Mouse (Mus musculus) cerebellum, postnatal 36 days (tissue): Measurements from ENCODE around the gene Gm17660.

ENCODE experiments used
- DNase-seq, 2 experiments: peaks; one replicate each; pipeline ENCODE4 v3.0.0; 2021 to 2022; ENCODE audit warnings: mixed read lengths in 2 of 2

The Gm17660 gene

DNA sequence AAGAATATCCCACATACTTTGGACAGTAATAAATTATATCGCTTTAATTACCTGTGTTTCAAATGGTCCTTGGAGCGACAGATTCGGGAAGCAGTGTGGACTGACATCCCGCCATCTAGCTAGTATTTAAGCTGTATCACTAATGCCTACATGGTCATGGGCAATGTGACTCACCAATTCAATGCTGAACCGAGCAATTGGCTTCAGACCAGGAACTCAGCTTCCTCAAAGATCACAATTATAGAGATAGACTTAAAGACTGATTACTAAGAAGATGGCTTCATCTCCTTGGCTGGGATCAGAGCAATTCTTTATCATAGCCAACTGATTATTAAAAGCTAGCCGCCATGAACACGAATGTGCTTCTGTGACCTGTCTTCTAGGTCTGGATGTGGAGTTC is at the start of gene Gm17660:
Gene Gm17660, minus strand, starts transcription at position 101 of the 400 bp plus-strand sequence.
- no peak for DNase-seq

GRCm38 (mm10) chr5:104126561-104127320 is 49.3 kb upstream of the Gm17660 start:
- DNase-seq: no peak

DNA sequence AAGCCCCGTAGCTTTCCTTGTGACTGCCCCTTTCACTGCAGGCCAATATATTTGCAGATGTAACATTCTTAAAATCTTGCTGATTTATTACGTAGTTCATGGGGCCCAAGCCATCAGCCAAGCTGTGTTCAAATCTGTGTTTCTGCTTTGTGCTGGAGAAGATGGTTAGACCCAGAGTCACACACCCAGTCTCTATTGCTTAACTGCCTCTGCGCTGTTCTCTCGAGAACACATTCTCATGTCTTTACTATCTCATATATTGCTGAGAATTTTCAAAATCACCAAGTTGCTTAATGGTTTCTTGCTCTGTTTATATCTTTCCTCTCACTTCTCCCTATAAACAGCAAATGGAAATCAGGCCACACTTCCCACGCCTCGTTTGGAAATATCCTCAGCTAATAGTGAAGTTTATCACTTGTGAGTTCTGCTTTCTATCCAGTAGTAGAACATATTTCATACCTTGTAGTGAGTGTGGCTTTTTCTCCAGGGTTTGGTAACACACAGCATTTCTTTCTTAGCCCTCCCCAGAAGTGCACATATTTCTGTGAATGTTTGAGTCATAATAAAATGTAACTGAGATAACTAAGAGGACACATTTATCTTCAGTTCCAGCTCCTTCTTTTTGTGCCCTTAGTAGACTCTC is 46.7 kb upstream of the Gm17660 start:
- DNase-seq: no peak

- DNase-seq: no peak
Observed at GRCm38 (mm10) chr5:104115890-104116289, 38.5 kb upstream of the Gm17660 start.

- DNase-seq: peak in 1 of 2 experiments; percentile 25
Observed at GRCm38 (mm10) chr5:104115118-104115517, 37.7 kb upstream of the Gm17660 start.

DNA sequence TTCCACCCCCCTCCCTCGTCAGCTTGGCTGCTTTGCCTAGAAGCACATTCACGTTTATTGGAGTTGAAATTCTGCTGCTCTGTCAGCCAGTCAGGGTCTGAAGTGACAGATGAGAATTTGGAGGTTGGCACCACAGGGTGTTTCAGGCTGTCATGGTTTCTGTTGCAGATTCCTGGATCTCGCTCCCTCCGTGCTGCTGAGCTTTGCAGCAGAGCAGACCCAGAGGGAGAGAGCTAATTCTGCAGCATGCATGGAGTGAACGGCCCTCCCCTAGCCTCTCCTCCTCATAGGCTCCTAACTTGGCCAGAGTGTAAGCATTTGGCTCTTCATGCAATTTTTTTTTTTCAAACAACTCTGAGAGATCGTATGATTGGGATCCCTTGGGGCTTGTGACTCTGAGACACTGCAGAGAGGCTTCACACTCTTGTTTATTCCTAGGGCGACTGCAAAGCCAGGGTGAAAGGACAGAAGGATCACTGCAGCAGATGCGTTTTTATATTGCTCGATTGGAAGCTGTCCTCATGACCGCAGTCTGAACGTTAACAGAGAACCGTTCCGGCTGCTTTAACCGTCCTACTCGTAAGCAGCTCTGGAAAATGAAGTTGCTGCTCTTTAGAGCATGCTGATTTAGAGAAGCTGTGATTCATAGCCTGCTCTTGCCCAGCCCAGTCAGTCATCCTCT is 36.2 kb upstream of the Gm17660 start, which contains the start of gene Sparcl1:
Gene Sparcl1, minus strand, starts transcription at position 243 of the 682 bp plus-strand sequence.
- DNase-seq: peak; percentile 30 to 35

DNA sequence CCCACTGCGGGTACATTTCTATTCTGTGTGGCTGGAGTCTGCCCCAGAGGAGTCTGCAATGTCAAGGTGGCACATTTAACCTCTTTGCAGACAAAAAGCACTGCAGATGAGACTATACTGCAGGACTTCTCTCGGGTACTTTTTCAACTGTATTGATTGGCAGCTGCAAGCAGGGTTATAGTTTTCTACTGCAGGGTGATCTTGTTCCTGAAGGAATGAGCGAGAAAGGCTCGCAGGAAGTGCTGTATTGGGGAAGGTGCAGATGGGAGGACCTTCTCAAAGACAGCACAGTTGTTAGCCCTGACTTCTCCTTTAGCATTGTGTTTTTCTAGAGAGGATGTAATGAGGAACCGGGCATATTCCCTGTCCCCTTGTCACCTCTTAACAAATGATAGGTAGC is 35.1 kb upstream of the Gm17660 start:
- DNase-seq: no peak

DNA sequence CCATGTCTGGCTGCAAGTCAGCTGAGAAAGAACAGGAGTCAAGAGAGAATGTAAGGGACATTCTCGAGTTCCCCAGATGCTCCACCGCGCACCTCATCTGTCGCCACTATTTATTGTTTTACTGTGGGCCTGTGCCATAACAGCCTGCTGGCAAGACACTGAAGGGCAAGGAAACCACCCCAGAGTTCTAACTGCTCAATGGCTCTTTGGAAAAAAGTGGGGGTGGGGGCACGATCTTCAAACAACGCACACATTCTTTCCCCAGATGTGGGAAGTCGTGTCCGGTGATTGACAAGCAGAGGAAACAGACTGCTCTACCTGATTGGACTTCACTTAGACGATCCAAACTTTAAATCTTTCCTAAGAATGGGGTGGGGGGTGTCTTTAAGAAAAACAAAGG is 34.6 kb upstream of the Gm17660 start:
- DNase-seq: no peak

- no peak for DNase-seq
Observed at GRCm38 (mm10) chr5:104110171-104110920, 32.9 kb upstream of the Gm17660 start.

DNA sequence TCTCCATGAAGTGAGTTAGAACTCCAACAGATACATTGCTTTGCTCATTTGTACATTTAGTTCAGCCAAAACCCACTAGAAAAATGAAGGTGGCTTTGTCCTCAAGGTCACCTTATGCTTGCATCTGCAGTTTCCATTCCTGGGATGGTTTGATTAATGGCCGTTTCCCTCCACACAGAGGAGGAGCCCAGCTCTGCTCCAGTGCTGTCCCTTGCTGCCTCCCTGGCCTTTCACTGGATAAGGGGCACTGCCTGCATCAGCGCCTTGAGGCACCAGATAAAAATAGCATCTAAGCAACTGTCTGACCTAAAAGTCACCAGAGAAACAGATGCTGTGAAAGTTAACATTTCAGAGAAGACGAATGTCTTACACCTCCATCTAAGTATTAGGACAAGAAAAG is 32.1 kb upstream of the Gm17660 start:
- DNase-seq: no peak

GRCm38 (mm10) chr5:104108879-104109369 is 31.5 kb upstream of the Gm17660 start:
- DNase-seq: peak; percentile 44 to 53

- no peak for DNase-seq
Observed at GRCm38 (mm10) chr5:104108127-104108875, 30.9 kb upstream of the Gm17660 start.

DNA sequence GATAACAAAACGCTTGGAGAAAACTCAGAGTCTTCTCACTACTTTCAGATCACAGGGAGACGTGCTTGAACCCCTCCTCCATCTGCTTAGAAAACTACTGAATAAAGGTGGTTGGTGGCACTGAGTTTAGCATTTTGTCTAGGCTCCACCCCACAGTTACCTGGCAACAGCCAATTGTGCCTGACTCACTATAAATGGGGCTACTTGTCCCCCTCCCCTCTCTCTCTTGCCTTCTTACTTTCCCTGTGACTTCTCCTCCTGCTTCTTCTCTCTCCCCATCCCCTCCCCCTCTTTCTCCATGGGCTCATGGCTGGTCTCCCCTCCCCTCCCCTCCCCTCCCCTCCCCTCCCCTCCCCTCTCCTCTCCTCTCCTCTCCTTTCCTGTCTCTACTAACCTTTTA is 26.7 kb upstream of the Gm17660 start:
- no peak for DNase-seq

DNA sequence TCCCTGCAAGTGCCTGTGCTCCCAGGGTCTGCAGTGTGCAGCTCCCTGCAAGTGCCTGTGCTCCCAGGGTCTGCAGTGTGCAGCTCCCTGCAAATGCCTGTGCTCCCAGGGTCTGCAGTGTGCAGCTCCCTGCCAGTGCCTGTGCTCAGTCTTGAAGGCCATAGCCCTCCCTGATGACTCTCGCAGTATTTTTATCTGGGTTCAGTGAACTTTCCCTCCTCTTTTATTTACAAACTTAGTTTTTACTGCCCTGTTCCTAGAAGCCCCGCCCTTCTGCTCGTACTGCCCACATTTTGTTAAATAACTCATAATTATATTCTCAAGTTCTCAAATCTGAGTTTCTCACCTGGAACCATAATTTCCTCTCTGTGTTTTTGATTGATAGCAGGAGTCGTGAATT is 25.8 kb upstream of the Gm17660 start:
- no peak for DNase-seq

- no peak for DNase-seq
Observed at GRCm38 (mm10) chr5:104101678-104102531, 24.5 kb upstream of the Gm17660 start.

DNA sequence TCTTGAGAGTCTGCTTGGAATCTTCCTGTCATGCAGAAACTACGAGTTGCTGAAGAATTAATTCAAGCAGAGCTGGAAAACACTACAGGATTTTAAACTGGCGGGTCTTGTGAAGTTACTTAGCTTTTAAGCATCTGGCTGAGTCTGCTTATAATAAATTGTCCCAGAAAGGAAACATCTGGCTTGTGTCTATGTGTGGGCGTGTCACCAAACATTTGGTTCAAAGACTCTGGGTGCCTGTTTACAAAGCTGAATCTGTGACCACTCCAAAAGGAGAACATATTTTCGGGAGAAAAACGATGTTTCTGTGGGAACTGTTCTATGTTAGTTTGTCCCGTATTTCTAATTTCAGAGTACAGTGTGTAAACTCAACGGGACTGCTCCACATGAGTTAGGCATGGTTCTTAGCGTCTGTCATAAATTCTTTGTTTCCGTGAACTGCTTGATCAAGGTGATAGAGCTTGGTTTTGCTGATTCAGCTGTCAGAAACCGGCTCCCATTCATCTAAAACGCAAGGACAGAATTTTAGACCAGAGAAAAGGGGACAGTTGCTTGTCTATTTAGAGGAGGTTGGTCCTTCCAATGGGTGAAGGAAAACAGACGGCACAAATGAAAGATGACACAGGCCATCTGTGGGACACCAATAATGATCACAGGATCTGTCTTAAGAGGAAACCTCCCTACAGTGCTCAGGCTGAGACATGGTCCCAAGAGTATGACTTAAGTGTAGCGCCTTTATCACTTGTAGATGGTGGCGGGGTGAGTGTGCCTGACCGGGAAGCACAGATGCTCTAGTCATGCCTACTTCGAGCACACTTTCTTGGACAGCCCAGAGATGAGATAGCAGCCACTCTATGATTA is 18.9 kb upstream of the Gm17660 start:
- no peak for DNase-seq

DNA sequence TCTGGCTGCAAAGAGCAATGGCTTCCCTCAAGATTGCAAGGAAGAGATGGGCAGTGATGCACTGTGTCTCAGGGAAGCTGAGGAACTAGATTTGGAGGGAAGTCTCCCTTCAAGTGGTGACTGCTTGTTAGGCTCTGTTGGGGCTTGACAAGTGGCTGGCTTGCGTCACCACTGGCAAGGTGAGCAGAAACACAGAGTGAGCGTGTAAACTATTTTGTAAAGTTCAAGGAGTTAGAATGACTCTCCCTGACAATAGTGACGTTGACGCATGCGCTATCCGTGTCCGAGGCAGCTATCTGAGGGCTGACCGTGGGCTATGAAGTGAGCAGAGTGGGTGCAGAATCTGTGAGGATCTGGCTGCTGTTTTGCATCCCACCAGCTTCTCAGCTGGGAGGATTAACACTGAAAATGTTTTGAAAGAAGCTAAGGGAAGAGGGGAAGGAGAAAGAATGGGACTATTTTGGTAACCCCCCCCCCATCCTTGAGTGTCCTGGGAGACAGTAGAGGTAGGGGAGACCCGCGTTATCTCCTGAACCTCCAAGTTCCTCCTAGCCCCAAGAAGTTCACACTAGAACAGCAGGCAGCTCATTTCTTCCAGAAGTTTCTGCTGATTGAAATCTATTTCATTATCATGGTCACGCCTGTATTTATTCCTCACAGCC is 18.1 kb upstream of the Gm17660 start:
- DNase-seq: no peak

- DNase-seq: no peak
Observed at GRCm38 (mm10) chr5:104089751-104090150, 12.3 kb upstream of the Gm17660 start.

- DNase-seq: no peak
Observed at GRCm38 (mm10) chr5:104085366-104085765, 8.0 kb upstream of the Gm17660 start.
